Mouse (Mus musculus) liver, postnatal 0 days (tissue): ENCODE data around the gene Ggact. TPM values are rescaled to one million over a fixed set of nuclear protein-coding genes. Genes with fewer than 3 reads are reported as not detected.

Experiments used
- ATAC-seq: fragments of 200-750 bp; cut with Nextera tagmentation; 2 replicates; pipeline ENCODE4 v1.8.0; 2017; ENCODE audit warnings: mild to moderate bottlenecking, moderate library complexity
- DNase-seq: peaks from one replicate; pipeline ENCODE4 v3.0.0-alpha.2; 2016
- H3K27ac ChIP-seq: fragments of 300-500 bp; sonication (generic); 2 replicates; pipeline ENCODE4 v1.5.1; 2014; ENCODE audit warnings: antibody characterized with exemption, moderate library complexity, mild to moderate bottlenecking, low read depth
- H3K27me3 ChIP-seq: fragments of 300-500 bp; sonication (generic); 2 replicates; pipeline ENCODE4 v1.6.1; 2014; ENCODE audit warnings: low read length, control low read depth, mixed read lengths; ENCODE audit not compliant: insufficient read depth
- H3K36me3 ChIP-seq: fragments of 300-500 bp; sonication (generic); replicated peaks from 2 replicates; pipeline ENCODE4 v1.6.1; 2014; ENCODE audit warnings: mild to moderate bottlenecking, control low read depth, low read length, moderate library complexity, mixed read lengths; ENCODE audit not compliant: insufficient read depth
- H3K4me1 ChIP-seq: fragments of 300-500 bp; sonication (generic); 2 replicates; pipeline ENCODE4 v1.6.1; 2014; ENCODE audit warnings: antibody characterized with exemption, mild to moderate bottlenecking, control low read depth; ENCODE audit not compliant: insufficient read depth
- H3K4me2 ChIP-seq: fragments of 300-500 bp; sonication (generic); 2 replicates; pipeline ENCODE4 v1.6.1; 2014; ENCODE audit warnings: low read depth, mild to moderate bottlenecking, low read length, moderate library complexity, mixed read lengths
- H3K4me3 ChIP-seq: fragments of 300-500 bp; sonication (generic); 2 replicates; pipeline ENCODE4 v1.5.1; 2014; ENCODE audit warnings: low read depth, low read length
- H3K9ac ChIP-seq: fragments of 300-500 bp; sonication (generic); replicated peaks from 2 replicates; pipeline ENCODE4 v1.6.1; 2014; ENCODE audit warnings: mild to moderate bottlenecking, moderate library complexity
- H3K9me3 ChIP-seq: fragments of 300-500 bp; sonication (generic); 2 replicates; pipeline ENCODE4 v1.6.1; 2016; ENCODE audit warnings: mild to moderate bottlenecking, control low read depth, low read length, mixed read lengths
- CTCF ChIP-seq: sonication (generic); IDR thresholded peaks from 2 replicates; pipeline ENCODE4 v1.5.1; 2016; ENCODE audit warnings: antibody characterized with exemption, low read depth
- EP300 ChIP-seq: IDR thresholded peaks from 2 replicates; pipeline ENCODE4 v1.6.1; 2016; ENCODE audit warnings: antibody characterized with exemption, low read depth, mild to moderate bottlenecking
- WGBS: fragments of 180-500 bp; shearing (Covaris S2); extraction: QIAGEN DNeasy Blood & Tissue Kit; methylation state at CpG from one replicate; pipeline ENCODE4 v1.1.7; 2014; ENCODE audit not compliant: insufficient replicate concordance; 5-methylcytosine and 5-hydroxymethylcytosine counted together
- polyA plus RNA-seq: library from polyadenylated mRNA; unstranded; fragments of >200 nt; fragmentation: Nextera tagmentation; extraction: Ambion mirVana; gene quantifications from 2 replicates; pipeline ENCODE4 v1.2.1, GENCODE M21; 2015

The Ggact gene
- polyA plus RNA-seq, 1 experiment from 2014 or later = 78.4 TPM

DNA sequence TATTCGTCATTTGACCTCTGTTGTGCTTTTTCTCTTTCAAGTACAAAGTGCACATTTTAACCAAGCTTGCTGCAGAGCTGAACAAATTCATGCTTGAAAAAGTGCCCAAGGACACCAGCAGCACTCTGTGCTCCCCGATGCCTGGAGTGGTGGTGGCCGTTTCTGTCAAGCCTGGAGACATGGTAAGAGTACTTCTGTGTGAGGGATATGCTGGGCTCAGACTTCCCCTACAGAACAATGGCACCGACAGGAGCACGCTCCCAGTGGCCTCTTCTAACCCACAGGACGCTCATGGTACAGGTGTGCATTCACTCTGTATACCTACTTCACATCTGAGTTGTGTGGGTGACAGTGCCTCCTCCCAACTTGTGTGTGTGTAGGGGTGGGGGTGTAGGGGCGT lies 36.8 kb downstream of the Ggact start:
- Histone ChIP-seq H3K4me3 (no peak overlapping the region), H3K9me3 (no peaks in the 10 kb centered on the region), H3K27ac (no peak overlapping the region), H3K27me3 (no peaks in the 10 kb centered on the region), H3K36me3 (no peaks in the 10 kb centered on the region; the same call in 1 of the 2 replicates), H3K4me1 (no peaks in the 10 kb centered on the region), H3K4me2 (no peak overlapping the region), H3K9ac (no peak overlapping the region)
- 60% methylated on average over 7 of the region's 7 CpGs for WGBS
- TF ChIP-seq EP300 = no peak
- no peak for TF ChIP-seq CTCF
- ATAC-seq (peak; percentile 50; the same call in 1 of the 2 replicates), DNase-seq (no peak)

DNA sequence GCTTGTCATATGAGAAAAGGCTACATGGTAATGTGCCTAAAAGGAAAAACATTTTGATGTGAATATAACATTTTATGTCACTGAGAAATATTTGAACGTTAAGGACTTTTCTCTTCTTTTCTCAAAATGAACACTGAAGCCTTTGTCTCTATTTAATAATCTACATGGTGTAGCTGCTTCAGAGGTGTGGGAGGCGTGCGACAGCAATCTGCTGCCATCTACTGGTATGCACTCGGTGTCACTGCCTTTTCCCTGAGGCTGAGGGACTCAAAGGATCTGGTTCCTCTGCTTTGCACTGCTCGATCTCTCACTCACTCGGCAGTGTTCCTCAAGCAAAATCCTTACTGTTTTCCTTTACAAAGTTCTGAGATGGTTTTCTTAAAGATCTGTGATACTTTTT lies 37.4 kb downstream of the Ggact start:
- H3K4me1 ChIP-seq = no peaks in the 10 kb centered on the region
- no peak for TF ChIP-seq EP300
- peak; percentile 95 for TF ChIP-seq CTCF
- no peak overlapping the region for H3K9ac ChIP-seq
- no peaks in the 10 kb centered on the region; the same call in 1 of the 2 replicates for H3K36me3 ChIP-seq
- no peak overlapping the region for H3K27ac ChIP-seq
- H3K4me2 ChIP-seq = no peak overlapping the region
- ATAC-seq (peak; percentile 75), DNase-seq (peak; percentile 66)
- no peaks in the 10 kb centered on the region for H3K27me3 ChIP-seq
- WGBS = 4% methylated on average over 6 of the region's 6 CpGs
- H3K9me3 ChIP-seq = no peaks in the 10 kb centered on the region
- no peak overlapping the region for H3K4me3 ChIP-seq

DNA sequence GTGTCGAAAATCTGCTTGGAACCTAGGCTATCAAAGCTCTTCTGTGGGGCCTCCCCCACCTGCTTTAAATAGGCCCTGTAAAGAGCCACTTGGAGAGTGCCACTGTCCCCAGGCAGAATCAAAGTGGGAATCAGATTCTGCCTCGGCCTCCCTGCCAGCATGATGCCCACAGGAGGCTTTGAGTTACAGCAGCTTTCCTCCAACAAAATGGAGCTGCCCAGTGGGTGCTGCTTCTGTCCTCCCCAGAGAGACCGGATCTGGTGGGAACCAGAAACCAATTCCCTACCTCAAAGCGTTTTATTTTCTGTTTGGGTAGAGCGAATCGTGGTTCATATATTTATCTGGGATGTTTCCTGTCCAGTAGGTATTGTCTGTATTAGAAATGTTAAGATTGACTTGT lies 37.9 kb downstream of the Ggact start:
- H3K4me2 ChIP-seq = no peak overlapping the region
- H3K9me3 ChIP-seq = no peaks in the 10 kb centered on the region
- TF ChIP-seq EP300 = no peak
- TF ChIP-seq CTCF = no peak
- DNase-seq = no peak
- H3K27me3 ChIP-seq = no peaks in the 10 kb centered on the region
- no peak overlapping the region for H3K9ac ChIP-seq
- H3K4me1 ChIP-seq = no peaks in the 10 kb centered on the region
- no peak for ATAC-seq
- WGBS = 74% methylated on average over 6 of the region's 6 CpGs
- H3K4me3 ChIP-seq = no peak overlapping the region
- no peak overlapping the region for H3K27ac ChIP-seq
- no peaks in the 10 kb centered on the region; the same call in 1 of the 2 replicates for H3K36me3 ChIP-seq

DNA sequence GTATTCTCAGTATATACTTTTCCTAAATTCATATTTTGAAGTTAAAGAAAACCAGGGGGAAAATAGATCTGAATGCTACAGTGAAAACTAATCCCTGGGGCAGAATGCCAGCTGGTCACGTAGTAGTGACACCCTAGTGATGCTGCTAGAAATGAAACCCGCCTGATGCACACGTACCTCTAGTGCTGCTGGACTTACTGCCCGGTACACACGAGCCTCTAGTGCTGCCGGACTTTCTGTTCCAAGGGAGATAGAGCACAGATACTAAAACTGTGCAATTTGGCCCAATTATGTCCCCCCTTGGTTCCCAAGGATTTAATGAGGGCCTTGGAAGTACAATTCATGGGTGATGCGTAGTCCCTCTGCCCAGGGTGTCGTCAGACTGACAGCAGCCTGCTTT lies 38.5 kb downstream of the Ggact start:
- DNase-seq = no peak
- 81% methylated on average over 8 of the region's 8 CpGs for WGBS
- Histone ChIP-seq H3K27ac (no peak overlapping the region), H3K4me1 (no peaks in the 10 kb centered on the region), H3K9me3 (no peaks in the 10 kb centered on the region), H3K4me2 (no peak overlapping the region), H3K27me3 (no peaks in the 10 kb centered on the region), H3K36me3 (no peaks in the 10 kb centered on the region; the same call in 1 of the 2 replicates), H3K4me3 (no peak overlapping the region), H3K9ac (no peak overlapping the region)
- TF ChIP-seq EP300 (no peak), CTCF (no peak)
- ATAC-seq = no peak

DNA sequence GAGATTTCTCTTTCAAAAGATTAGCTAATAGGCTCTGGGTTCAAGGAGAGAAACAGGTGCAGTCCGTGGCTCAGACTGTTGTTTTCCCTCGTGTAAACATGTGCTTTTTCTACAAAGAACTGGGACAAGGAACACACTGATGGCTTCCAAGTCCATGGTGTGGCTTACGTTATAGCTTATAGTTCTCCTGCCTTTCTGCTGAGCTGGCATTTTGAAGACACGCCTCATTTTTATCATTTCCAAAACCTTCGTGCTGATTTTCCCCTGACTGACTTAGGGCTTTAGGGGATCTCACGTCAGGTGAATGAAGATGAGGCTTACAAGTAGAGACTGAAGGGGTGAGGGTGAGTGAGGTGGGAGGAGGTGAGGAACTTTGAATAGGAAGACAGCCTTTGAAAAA lies 40.9 kb downstream of the Ggact start:
- no peak overlapping the region for H3K9ac ChIP-seq
- ATAC-seq = no peak
- H3K27me3 ChIP-seq = no peaks in the 10 kb centered on the region
- no peak overlapping the region for H3K4me2 ChIP-seq
- H3K9me3 ChIP-seq = no peaks in the 10 kb centered on the region
- WGBS = 73% methylated on average over 6 of the region's 6 CpGs
- TF ChIP-seq CTCF (no peak), EP300 (no peak)
- H3K4me3 ChIP-seq = no peak overlapping the region
- H3K36me3 ChIP-seq = no peaks in the 10 kb centered on the region
- H3K4me1 ChIP-seq = no peaks in the 10 kb centered on the region
- H3K27ac ChIP-seq = no peak overlapping the region
- DNase-seq = no peak

DNA sequence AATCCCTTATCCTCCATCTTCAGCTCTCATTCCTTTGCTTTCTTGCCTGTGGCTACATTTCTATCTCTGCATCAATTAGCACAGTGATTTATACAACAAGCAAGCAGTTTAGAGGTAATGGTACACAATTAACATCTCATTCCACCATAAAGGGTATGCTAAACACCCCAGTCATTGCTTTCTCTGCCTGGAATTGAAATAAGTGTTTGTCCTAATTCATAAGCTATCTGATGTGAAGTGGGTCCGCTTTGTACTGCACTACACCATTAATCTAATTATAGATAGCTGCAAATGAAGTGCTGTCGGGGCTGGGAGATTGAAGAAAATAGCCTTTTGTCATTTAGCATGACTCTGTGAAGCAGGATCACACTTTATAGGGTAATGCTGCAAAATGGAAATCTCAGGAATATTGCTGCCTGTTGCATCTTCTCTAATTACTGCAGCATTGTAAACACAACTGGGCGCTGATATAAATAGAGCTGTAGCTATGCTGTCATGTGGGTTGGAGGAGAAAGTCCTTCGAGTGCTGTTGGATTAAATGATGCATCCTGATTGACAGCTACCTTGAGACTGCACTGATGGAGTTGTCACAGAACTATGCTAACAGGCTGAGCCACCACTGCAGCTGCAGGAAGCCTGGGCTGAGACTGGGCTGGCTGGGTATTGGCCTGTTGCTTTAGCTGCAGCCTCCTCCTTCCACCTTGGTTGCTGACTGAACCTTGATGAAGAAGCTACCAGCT lies 41.5 kb downstream of the Ggact start:
- Histone ChIP-seq H3K4me1 (no peaks in the 10 kb centered on the region), H3K27ac (no peak overlapping the region), H3K27me3 (no peaks in the 10 kb centered on the region), H3K9ac (no peak overlapping the region), H3K4me3 (no peak overlapping the region), H3K4me2 (no peak overlapping the region), H3K9me3 (no peaks in the 10 kb centered on the region), H3K36me3 (no peaks in the 10 kb centered on the region)
- WGBS = 74% methylated on average over 4 of the region's 4 CpGs
- DNase-seq = no peak
- ATAC-seq = no peak
- TF ChIP-seq EP300 (no peak), CTCF (no peak)
